Mouse (Mus musculus) liver, adult 2 months (tissue): ENCODE results near the gene Col28a1.

ENCODE experiments used
- CTCF ChIP-seq: fragments of 200-500 bp; IDR thresholded peaks from 2 replicates; pipeline ENCODE4 v1.5.1; 2011; ENCODE audit warnings: low read depth, low read length, control low read depth
- POLR2A ChIP-seq: fragments of 200-500 bp; IDR thresholded peaks from 2 replicates; pipeline ENCODE4 v1.6.1; 2011; ENCODE audit warnings: low read length, control low read depth; ENCODE audit not compliant: insufficient read depth; ENCODE audit errors: extremely low read depth

DNA sequence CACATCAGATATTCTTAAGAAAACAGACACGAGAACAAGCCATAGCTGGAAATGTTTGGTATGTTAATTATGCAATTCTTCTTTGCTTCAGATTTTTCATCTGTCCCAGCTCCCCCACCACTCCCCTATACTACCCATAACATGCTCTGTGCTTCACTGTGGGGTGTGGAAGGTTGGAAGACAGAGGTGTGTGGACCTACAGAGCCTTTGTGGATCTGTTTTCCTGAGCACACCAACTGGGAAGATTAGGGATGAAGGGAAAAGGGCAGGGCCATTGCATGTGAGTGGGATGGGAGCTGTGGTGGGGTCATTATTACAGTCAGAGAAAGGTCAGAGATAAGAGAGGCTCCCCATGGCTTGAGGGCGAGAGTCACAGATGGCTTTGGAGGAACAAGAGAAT is 240.2 kb downstream of the Col28a1 start:
- TF ChIP-seq POLR2A = no peak
- TF ChIP-seq CTCF = no peak
